Mouse (Mus musculus) forebrain, embryonic 14.5 days (tissue): Measurements from ENCODE around the gene Rpap3. TPM values are rescaled to one million over a fixed set of nuclear protein-coding genes. Genes with fewer than 3 reads are reported as not detected.

Experiments
- ATAC-seq: fragments of 200-750 bp; cut with Nextera tagmentation; 2 replicates; pipeline ENCODE4 v1.8.0; 2017; ENCODE audit warnings: mild to moderate bottlenecking, moderate library complexity
- DNase-seq: peaks from one replicate; pipeline ENCODE4 v3.0.0-alpha.2; 2015; ENCODE audit warnings: low spot score
- H3K27ac ChIP-seq: fragments of 300-500 bp; sonication (generic); 2 replicates; pipeline ENCODE4 v1.5.1; 2014; ENCODE audit warnings: low read depth, mild to moderate bottlenecking, control low read depth, low read length, moderate library complexity
- H3K27me3 ChIP-seq: fragments of 300-500 bp; sonication (generic); replicated peaks from 2 replicates; pipeline ENCODE4 v1.6.1; 2014; ENCODE audit warnings: low read length, control low read depth, mixed read lengths; ENCODE audit not compliant: control insufficient read depth, insufficient read depth
- H3K36me3 ChIP-seq: fragments of 300-500 bp; sonication (generic); 2 replicates; pipeline ENCODE4 v1.6.1; 2014; ENCODE audit warnings: low read length, control low read depth; ENCODE audit not compliant: control insufficient read depth, insufficient read depth
- H3K4me1 ChIP-seq: fragments of 300-500 bp; sonication (generic); 2 replicates; pipeline ENCODE4 v1.6.1; 2014; ENCODE audit warnings: antibody characterized with exemption, low read length, control low read depth; ENCODE audit not compliant: control insufficient read depth, insufficient read depth
- H3K4me2 ChIP-seq: fragments of 300-500 bp; sonication (generic); 2 replicates; pipeline ENCODE4 v1.6.1; 2014; ENCODE audit warnings: mild to moderate bottlenecking, control low read depth, low read length
- H3K4me3 ChIP-seq: fragments of 300-500 bp; sonication (generic); 2 replicates; pipeline ENCODE4 v1.5.1; 2014; ENCODE audit warnings: low read depth, low read length, control low read depth
- H3K9ac ChIP-seq: fragments of 300-500 bp; sonication (generic); 2 replicates; pipeline ENCODE4 v1.6.1; 2014; ENCODE audit warnings: mild to moderate bottlenecking, low read length, control low read depth, moderate library complexity
- H3K9me3 ChIP-seq: fragments of 300-500 bp; sonication (generic); replicated peaks from 2 replicates; pipeline ENCODE4 v1.6.1; 2016; ENCODE audit warnings: low read length, control low read depth, mixed read lengths; ENCODE audit not compliant: control insufficient read depth
- WGBS: fragments of 180-500 bp; shearing (Covaris S2); extraction: QIAGEN DNeasy Blood & Tissue Kit; methylation state at CpG from one replicate; pipeline ENCODE4 v1.1.7; 2014; 5-methylcytosine and 5-hydroxymethylcytosine counted together
- polyA plus RNA-seq: library from polyadenylated mRNA; unstranded; fragments of >200 nt; fragmentation: Nextera tagmentation; extraction: Ambion mirVana; gene quantifications from 2 replicates; pipeline ENCODE4 v1.2.1, GENCODE M21; 2014

Gene Rpap3
- polyA plus RNA-seq, 1 experiment from 2014 or later: 45.4 TPM

DNA sequence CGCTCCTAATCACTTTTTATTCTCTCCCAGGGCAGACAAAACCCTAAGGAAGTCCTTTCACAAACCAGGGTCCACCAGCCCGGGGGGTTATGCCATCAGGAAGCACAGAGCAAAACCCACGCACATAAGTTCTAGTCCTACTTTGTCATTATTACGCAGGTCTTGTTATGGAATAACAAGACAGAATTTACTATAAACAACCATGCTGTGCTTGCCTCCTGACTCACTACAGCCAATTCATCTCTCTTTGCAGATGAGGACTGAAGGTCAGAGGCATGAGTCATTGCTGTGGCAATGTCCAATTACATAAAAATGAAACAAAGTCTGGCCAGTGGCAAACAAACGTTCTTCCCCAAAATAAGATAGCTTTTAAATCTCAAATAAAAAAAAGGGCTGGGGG lies 12.2 kb downstream of the Rpap3 start:
- Histone ChIP-seq H3K27ac (no peak overlapping the region), H3K4me3 (no peak overlapping the region), H3K36me3 (peaks cover 84% of the 10 kb centered on the region), H3K9ac (no peak overlapping the region), H3K4me2 (no peak overlapping the region), H3K9me3 (no peaks in the 10 kb centered on the region), H3K4me1 (no peaks in the 10 kb centered on the region), H3K27me3 (no peaks in the 10 kb centered on the region)
- DNase-seq: no peak
- ATAC-seq: no peak
- 94% methylated on average over 5 of the region's 5 CpGs for WGBS

- Histone ChIP-seq H3K27me3 (no peaks in the 10 kb centered on the region), H3K4me1 (no peaks in the 10 kb centered on the region), H3K27ac (no peak overlapping the region), H3K4me3 (no peak overlapping the region), H3K9ac (no peak overlapping the region), H3K9me3 (no peaks in the 10 kb centered on the region), H3K4me2 (no peak overlapping the region), H3K36me3 (peaks cover 88% of the 10 kb centered on the region)
- WGBS: 93% methylated on average over 9 of the region's 9 CpGs
- DNase-seq (no peak), ATAC-seq (no peak)
These were observed 21.5 kb downstream of the Rpap3 start for GRCm38 (mm10) chr15:97684118-97684517.

DNA sequence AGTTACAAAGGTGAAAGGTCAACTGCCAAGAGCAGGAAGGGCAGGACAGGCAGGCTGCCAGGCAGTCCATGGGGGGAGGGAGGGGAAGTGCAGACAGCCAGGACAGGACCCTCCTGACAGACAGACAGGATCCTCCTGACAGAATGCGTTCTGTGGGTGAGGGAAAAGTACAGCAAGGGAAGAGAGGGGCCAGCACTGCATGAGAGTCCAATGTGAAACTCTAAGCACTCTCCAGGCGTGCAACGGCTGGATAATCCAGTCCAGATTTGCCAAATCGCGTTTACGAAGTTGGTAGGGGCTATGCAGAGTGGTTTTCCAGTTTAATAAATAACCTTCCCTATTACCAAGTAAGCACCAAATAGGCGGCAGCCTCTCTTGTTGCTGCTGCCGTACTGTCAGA lies 23.6 kb downstream of the Rpap3 start:
- no peak for ATAC-seq

GRCm38 (mm10) chr15:97679991-97680681 lies 25.5 kb downstream of the Rpap3 start:
- H3K4me2 ChIP-seq: no peak overlapping the region
- 74% methylated on average over 18 of the region's 18 CpGs for WGBS
- ATAC-seq: no peak
- no peak overlapping the region for H3K4me3 ChIP-seq
- no peak overlapping the region for H3K9ac ChIP-seq
- no peak overlapping the region for H3K27ac ChIP-seq
- no peak for DNase-seq
- no peaks in the 10 kb centered on the region for H3K9me3 ChIP-seq
- H3K27me3 ChIP-seq: no peaks in the 10 kb centered on the region
- H3K36me3 ChIP-seq: peaks cover 85% of the 10 kb centered on the region
- H3K4me1 ChIP-seq: no peaks in the 10 kb centered on the region

More for the DNA sequence above, 23.6 kb downstream of the Rpap3 start:
- no peaks in the 10 kb centered on the region for H3K4me1 ChIP-seq
- 92% methylated on average over 8 of the region's 8 CpGs for WGBS
- H3K27me3 ChIP-seq: no peaks in the 10 kb centered on the region
- H3K36me3 ChIP-seq: peaks cover 87% of the 10 kb centered on the region
- no peak overlapping the region for H3K9ac ChIP-seq
- H3K9me3 ChIP-seq: no peaks in the 10 kb centered on the region
- no peak overlapping the region for H3K27ac ChIP-seq
- DNase-seq: no peak
- no peak overlapping the region for H3K4me2 ChIP-seq
- H3K4me3 ChIP-seq: no peak overlapping the region

GRCm38 (mm10) chr15:97677341-97677740 lies 28.3 kb downstream of the Rpap3 start:
- H3K9me3 ChIP-seq: no peaks in the 10 kb centered on the region
- no peak for ATAC-seq
- WGBS: 95% methylated on average over 3 of the region's 3 CpGs

GRCm38 (mm10) chr15:97675927-97676326 lies 29.7 kb downstream of the Rpap3 start:
- no peak overlapping the region for H3K4me2 ChIP-seq
- no peak overlapping the region for H3K4me3 ChIP-seq
- peaks cover 58% of the 10 kb centered on the region for H3K36me3 ChIP-seq
- ATAC-seq (no peak), DNase-seq (no peak)
- H3K27me3 ChIP-seq: no peaks in the 10 kb centered on the region
- H3K27ac ChIP-seq: no peak overlapping the region
- no peaks in the 10 kb centered on the region for H3K9me3 ChIP-seq
- H3K9ac ChIP-seq: no peak overlapping the region
- 95% methylated on average over 13 of the region's 13 CpGs for WGBS
- H3K4me1 ChIP-seq: peaks cover 19% of the 10 kb centered on the region

More at GRCm38 (mm10) chr15:97677341-97677740, 28.3 kb downstream of the Rpap3 start:
- Histone ChIP-seq H3K27ac (no peak overlapping the region), H3K36me3 (peaks cover 71% of the 10 kb centered on the region), H3K27me3 (no peaks in the 10 kb centered on the region), H3K4me3 (no peak overlapping the region), H3K9ac (no peak overlapping the region), H3K4me1 (peaks cover 8% of the 10 kb centered on the region), H3K4me2 (no peak overlapping the region)
- DNase-seq: no peak

- H3K4me2 ChIP-seq: no peak overlapping the region
- ATAC-seq: no peak
- 97% methylated on average over 4 of the region's 4 CpGs for WGBS
These were observed 31.2 kb downstream of the Rpap3 start for GRCm38 (mm10) chr15:97674423-97674822.

DNA sequence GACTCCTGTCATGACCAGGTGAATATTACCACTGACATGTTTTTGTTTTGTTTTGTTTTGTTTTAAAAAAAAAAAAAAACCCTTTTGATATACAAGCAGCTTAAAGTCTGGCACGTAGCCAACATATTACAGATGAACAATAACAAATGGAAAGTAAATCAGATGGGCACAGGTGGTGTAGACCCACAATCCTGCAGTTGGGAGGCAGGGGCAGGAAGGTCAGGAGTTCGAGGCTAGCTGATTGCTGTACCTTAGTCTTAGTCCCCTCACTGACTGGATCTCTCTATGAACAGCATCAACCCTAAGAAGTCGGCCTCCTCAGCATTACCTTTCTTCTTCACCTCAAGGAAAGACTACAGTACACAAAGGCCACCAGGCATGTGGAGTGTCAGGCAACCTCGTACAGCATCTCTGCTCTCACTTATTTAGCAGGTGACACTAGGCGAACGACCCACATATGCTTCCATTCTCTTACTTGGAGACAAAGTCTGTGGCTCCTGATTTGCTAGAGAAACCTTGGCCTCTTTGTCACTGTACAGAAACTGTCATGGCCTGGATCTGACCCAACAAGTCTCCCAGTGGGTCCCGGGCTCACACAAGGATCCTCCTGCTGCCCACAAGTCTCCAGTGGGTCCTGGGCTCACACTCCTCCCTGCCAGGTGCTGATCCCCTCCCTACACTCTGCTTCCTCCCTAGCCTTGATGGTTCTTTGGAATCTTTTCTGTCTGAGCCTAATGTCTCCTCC lies 32.2 kb downstream of the Rpap3 start:
- Histone ChIP-seq H3K4me3 (no peak overlapping the region), H3K9me3 (no peaks in the 10 kb centered on the region), H3K9ac (no peak overlapping the region), H3K4me2 (no peak overlapping the region), H3K27me3 (no peaks in the 10 kb centered on the region), H3K36me3 (peaks cover 43% of the 10 kb centered on the region), H3K4me1 (peaks cover 19% of the 10 kb centered on the region), H3K27ac (peak overlapping the region; percentile 94)
- WGBS: 89% methylated on average over 7 of the region's 7 CpGs
- ATAC-seq (no peak), DNase-seq (peak; percentile 39)

More at GRCm38 (mm10) chr15:97674423-97674822, 31.2 kb downstream of the Rpap3 start:
- Histone ChIP-seq H3K27ac (no peak overlapping the region), H3K4me1 (peaks cover 19% of the 10 kb centered on the region), H3K9me3 (no peaks in the 10 kb centered on the region), H3K4me3 (no peak overlapping the region), H3K36me3 (peaks cover 46% of the 10 kb centered on the region), H3K27me3 (no peaks in the 10 kb centered on the region), H3K9ac (no peak overlapping the region)
- DNase-seq: no peak

GRCm38 (mm10) chr15:97672211-97672765 lies 33.3 kb downstream of the Rpap3 start:
- Histone ChIP-seq H3K4me3 (no peak overlapping the region), H3K9me3 (no peaks in the 10 kb centered on the region), H3K4me2 (peak overlapping the region; percentile 34), H3K9ac (peak overlapping the region; percentile 25; the same call in 1 of the 2 replicates), H3K27ac (peak overlapping the region; percentile 94), H3K36me3 (peaks cover 32% of the 10 kb centered on the region), H3K4me1 (peaks cover 19% of the 10 kb centered on the region), H3K27me3 (no peaks in the 10 kb centered on the region)
- ATAC-seq: peak; percentile 88
- DNase-seq: peak; percentile 95
- 23% methylated on average over 9 of the region's 9 CpGs for WGBS
